Mouse (Mus musculus) megakaryocyte, embryonic 14.5 days (primary cell): ENCODE data around the gene Ppp6r3. TPM values are rescaled to one million over a fixed set of nuclear protein-coding genes. Genes with fewer than 3 reads are reported as not detected.
"Not testable (repeated sequence)": the region's sequence is repeated elsewhere in the genome, so short reads cannot be mapped to it uniquely, and the experiment has no call there.

Source experiments
- H3K27me3 ChIP-seq: replicated peaks from 2 replicates; pipeline ENCODE3; 2012; ENCODE audit warnings: inconsistent platforms
- H3K36me3 ChIP-seq: replicated peaks from 2 replicates; pipeline ENCODE3; 2012; ENCODE audit warnings: low read length, inconsistent platforms, mixed read lengths
- H3K4me1 ChIP-seq: 2 replicates; pipeline ENCODE4 v1.6.1; 2012; ENCODE audit warnings: inconsistent platforms
- H3K4me3 ChIP-seq: replicated peaks from 2 replicates; pipeline ENCODE3; 2012; ENCODE audit warnings: moderate library complexity, mild to moderate bottlenecking, inconsistent platforms
- H3K9me3 ChIP-seq: 2 replicates; pipeline ENCODE4 v1.6.1; 2012; ENCODE audit warnings: inconsistent platforms
- FLI1 ChIP-seq: IDR thresholded peaks from 2 replicates; pipeline ENCODE4 v1.6.1; 2012; ENCODE audit warnings: low read length, inconsistent platforms, mixed read lengths
- GATA1 ChIP-seq: IDR thresholded peaks from 3 replicates; pipeline ENCODE4 v1.6.1; 2012; ENCODE audit warnings: mixed read lengths, low read length, inconsistent platforms, borderline replicate concordance
- polyA plus RNA-seq: library from polyadenylated mRNA; stranded (reverse); fragments of >175 nt; gene quantifications from 2 replicates; pipeline ENCODE4 v1.2.3, GENCODE M21; 2012; ENCODE audit warnings: low replicate concordance; ENCODE audit not compliant: insufficient read depth

The Ppp6r3 gene
- polyA plus RNA-seq, 1 experiment: 45.1 TPM

DNA sequence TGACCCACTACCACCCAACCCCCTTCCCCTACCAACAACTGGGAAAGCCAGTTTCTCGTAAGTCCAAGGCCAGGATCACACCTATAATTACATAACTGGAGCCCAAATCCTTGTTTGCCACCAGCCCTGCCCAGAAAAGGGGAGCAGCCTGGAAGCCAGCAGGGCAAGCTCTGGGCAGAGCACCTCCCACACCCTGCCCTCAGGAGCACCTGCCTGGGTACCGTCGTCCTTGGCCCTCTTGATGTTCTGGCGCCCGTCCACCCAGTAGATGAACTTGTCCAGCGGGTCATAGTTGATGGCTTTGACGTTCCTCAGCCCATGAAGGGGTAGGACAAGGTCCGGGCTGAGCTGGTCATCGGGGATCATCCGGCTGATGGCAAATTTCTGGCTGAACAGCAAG lies 34.3 kb upstream of the Ppp6r3 start:
- peaks cover 17% of the 10 kb centered on the region for H3K27me3 ChIP-seq
- H3K36me3 ChIP-seq: peaks cover 41% of the 10 kb centered on the region
- TF ChIP-seq FLI1: no peak
- no peak for TF ChIP-seq GATA1
- H3K4me1 ChIP-seq: peaks cover 13% of the 10 kb centered on the region
- no peak overlapping the region for H3K4me3 ChIP-seq
- H3K9me3 ChIP-seq: no peaks in the 10 kb centered on the region

DNA sequence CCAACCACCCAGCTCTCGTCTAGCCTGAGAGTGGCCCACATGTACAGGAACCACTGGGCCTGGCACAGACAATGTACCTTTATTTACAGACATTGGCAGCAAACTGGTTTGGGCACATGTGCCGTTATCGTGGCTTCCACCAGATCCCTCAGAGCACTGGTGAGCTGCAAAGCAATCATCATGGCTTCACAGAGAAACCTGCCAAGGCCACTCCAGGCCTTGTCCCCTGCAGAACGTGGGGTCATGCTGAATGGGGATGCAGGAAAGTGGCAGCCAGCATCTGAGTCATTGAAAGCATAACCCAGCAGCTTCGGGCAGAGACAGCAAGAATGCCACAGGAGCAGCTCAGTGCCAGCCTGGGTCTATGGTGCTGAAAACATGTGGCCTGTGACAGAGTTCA lies 18.8 kb upstream of the Ppp6r3 start:
- no peak for TF ChIP-seq FLI1
- TF ChIP-seq GATA1: no peak
- Histone ChIP-seq H3K9me3 (peaks cover 5% of the 10 kb centered on the region; the same call in 1 of the 2 replicates), H3K4me1 (peaks cover 38% of the 10 kb centered on the region), H3K4me3 (peak overlapping the region; percentile 10), H3K36me3 (peaks cover 63% of the 10 kb centered on the region), H3K27me3 (peaks cover 8% of the 10 kb centered on the region)

DNA sequence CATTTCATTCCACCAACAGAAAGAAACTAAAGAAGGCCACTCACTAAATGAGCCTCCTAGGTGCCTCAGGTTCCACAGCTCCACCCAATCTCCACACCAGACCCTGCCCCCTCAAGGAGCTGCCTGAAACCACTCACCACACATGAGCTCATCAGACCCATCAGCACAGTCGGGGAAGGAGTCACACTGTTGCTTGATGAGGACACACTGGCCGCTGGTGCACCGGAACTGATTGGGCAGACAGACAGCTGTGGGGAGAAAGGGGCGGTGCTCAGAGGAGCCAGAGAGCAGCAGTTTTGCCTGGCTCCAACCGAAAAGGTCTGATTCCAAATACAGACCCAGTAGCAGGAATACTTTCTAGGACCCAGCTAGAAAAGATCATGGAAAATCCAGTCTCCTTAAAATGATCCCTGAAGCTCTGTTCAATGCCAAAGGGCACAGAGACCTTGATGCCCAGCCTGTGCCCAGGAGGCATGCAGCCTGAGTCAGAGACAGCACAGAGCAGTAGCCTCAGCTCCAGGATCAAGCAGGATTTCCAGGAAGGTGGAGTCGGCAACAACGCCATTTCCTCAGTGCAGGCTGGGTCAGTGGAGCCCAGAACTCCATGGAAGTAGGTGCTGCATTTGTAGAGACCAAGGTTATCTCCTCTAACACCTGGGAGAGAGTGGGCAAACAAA lies 18.0 kb upstream of the Ppp6r3 start:
- H3K4me3 ChIP-seq: peak overlapping the region; percentile 57
- peaks cover 8% of the 10 kb centered on the region for H3K27me3 ChIP-seq
- peaks cover 5% of the 10 kb centered on the region; the same call in 1 of the 2 replicates for H3K9me3 ChIP-seq
- TF ChIP-seq GATA1 (no peak), FLI1 (no peak)
- peaks cover 45% of the 10 kb centered on the region for H3K4me1 ChIP-seq
- H3K36me3 ChIP-seq: peaks cover 57% of the 10 kb centered on the region

DNA sequence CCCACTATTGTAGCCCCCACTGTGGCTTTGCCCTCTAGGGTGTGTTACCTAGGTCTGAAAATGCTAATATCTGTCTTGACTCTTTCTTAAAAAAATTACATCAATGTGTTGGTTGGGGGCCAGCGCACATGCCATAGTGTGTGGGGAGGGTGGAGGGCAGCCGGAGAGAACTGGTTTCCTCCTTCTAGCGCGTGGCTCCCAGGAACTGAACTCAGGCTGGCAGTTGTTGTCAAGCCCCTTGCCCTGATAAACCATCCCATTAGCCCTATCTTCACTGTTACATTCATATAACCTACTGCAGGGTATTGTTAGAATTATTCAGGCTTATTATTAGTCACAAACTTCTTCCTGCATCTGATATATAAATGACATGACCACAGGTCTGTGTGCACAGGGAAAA lies 14.4 kb upstream of the Ppp6r3 start:
- Histone ChIP-seq H3K27me3 (peaks cover 3% of the 10 kb centered on the region), H3K4me3 (peak overlapping the region; percentile 8), H3K9me3 (peaks cover 5% of the 10 kb centered on the region; the same call in 1 of the 2 replicates), H3K4me1 (peaks cover 57% of the 10 kb centered on the region), H3K36me3 (peaks cover 48% of the 10 kb centered on the region)
- TF ChIP-seq GATA1 (no peak), FLI1 (no peak)

DNA sequence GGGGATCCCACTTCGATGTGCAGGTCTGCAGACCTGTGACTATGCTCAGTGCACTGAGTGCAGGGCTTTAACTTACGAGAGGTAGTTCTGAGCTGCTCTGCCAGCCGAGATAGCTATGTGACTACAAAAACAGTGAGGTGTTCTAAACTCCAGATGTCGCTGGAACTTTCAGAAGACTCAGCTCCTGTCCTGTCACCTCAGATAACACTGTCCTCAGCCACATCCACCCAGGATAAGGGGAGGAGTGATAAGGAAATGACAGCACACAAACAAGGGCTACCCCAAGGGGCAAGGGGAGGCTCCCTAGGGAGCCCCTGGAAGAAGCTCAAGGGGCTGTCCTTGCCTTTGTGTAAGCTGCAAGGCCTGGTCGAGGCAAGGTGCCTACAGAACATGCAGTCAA lies 14.0 kb upstream of the Ppp6r3 start:
- Histone ChIP-seq H3K9me3 (peaks cover 2% of the 10 kb centered on the region; the same call in 1 of the 2 replicates), H3K27me3 (peaks cover 3% of the 10 kb centered on the region), H3K4me1 (peaks cover 57% of the 10 kb centered on the region), H3K36me3 (peaks cover 45% of the 10 kb centered on the region), H3K4me3 (no peak overlapping the region)
- TF ChIP-seq FLI1 (no peak), GATA1 (no peak)

DNA sequence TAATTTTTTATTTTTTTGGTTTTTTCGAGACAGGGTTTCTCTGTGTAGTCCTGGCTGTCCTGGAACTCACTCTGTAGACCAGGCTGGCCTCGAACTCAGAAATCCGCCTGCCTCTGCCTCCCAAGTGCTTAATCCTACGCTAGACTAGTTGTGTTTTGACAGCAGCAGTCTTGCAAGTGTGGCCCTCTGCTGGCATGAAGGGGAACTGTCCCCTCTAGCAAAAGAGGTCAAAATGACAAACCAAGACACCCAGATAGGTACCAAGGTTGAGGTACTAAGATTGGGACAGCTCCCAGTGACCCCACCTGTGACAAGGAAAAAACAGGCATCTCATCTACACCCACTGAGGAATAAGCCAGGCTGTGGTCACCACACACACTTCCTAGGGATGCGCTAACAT lies 12.2 kb upstream of the Ppp6r3 start:
- H3K27me3 ChIP-seq: not testable (repeated sequence)
- H3K36me3 ChIP-seq: peaks cover 36% of the 10 kb centered on the region
- H3K4me1 ChIP-seq: peaks cover 48% of the 10 kb centered on the region

DNA sequence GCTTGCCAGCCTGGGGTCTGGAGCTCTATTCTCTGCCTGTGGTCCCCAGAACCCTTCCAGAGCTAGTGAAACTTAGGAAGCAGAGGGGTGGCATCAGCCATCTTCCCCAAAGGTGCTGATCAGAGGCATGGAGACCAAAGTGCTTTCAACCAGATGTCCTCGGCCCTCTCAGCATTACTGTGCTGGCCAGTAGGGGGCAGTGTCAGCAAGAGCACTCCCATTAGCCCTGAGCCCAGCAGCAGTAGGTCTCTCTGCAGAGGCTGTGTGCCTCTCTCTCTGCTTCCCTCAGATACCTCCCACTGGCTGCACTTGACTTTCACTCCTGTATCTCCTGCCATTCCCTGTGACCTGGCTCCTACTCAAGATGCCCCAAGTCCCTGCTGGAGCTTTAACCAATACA lies 11.0 kb upstream of the Ppp6r3 start:
- peaks cover 27% of the 10 kb centered on the region for H3K36me3 ChIP-seq
- no peaks in the 10 kb centered on the region for H3K27me3 ChIP-seq
- no peak for TF ChIP-seq FLI1
- TF ChIP-seq GATA1: no peak
- peaks cover 36% of the 10 kb centered on the region for H3K4me1 ChIP-seq
- H3K4me3 ChIP-seq: no peak overlapping the region
- H3K9me3 ChIP-seq: no peaks in the 10 kb centered on the region

More for the DNA sequence above, 12.2 kb upstream of the Ppp6r3 start:
- H3K4me3 ChIP-seq, H3K9me3 ChIP-seq: not testable (repeated sequence)

DNA sequence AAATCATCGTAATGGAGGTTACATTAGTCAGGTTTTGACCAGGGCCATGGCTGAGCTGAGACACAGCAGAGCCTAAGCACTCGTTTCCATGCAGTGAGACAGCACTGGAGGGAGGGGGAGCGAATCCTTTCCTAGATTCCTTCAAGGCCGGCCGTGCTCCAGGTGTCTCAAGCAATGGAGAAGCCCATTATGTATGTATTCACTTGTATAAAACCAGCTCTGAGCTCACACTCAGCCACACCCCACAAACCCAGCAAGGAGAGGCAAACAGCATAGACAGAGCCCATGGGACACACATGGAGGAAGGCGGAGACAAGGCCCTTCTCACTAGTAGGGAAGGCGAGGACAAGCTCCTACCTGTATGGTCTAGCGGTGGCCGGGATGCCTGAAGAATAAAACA lies 10.5 kb upstream of the Ppp6r3 start:
- Histone ChIP-seq H3K9me3 (no peaks in the 10 kb centered on the region), H3K4me1 (peaks cover 35% of the 10 kb centered on the region), H3K36me3 (peaks cover 22% of the 10 kb centered on the region), H3K4me3 (no peak overlapping the region), H3K27me3 (no peaks in the 10 kb centered on the region)
- TF ChIP-seq GATA1 (no peak), FLI1 (no peak)

DNA sequence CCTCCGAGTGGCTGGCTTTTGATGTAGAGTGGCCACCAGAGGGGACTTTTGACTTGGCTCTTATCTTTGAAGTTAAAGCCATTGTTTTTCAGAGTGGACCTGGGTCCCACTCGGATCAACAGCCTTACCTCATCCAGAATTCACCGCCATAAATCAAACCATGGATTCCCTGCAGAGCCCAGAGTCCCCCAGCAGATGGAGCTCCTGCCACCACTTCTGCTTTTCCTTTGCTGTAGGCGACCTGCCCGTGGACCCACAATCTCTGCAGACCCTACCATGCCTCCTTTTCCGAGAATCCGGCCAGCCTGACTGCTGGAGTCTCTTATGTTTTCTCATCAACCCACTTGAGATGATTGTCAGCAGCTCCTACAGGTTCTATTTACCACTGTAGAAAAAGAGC lies 5.8 kb upstream of the Ppp6r3 start:
- no peaks in the 10 kb centered on the region for H3K9me3 ChIP-seq
- TF ChIP-seq FLI1 (no peak), GATA1 (no peak)
- peaks cover 34% of the 10 kb centered on the region for H3K4me1 ChIP-seq
- H3K36me3 ChIP-seq: peaks cover 13% of the 10 kb centered on the region
- H3K27me3 ChIP-seq: no peaks in the 10 kb centered on the region
- H3K4me3 ChIP-seq: no peak overlapping the region

DNA sequence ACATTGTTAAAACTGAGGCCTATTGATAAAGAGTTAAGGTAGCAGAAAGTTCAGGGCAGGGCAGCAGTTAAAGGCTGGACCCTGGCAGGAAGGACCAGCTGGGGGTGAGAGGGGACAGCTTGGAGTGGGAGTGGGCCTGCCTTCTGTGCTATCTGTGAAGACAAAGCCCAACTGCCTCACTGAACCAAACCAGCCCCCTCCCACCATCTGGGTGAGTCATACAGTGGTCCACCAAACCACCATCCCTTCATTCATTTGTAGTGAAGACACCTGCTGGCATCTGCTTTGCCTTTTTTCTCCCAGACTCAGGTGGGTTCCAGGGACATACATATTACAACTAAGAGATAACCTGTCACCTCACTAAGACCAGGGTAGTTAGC lies 2.4 kb upstream of the Ppp6r3 start:
- no peaks in the 10 kb centered on the region for H3K36me3 ChIP-seq
- no peaks in the 10 kb centered on the region for H3K9me3 ChIP-seq
- TF ChIP-seq FLI1: no peak
- no peak for TF ChIP-seq GATA1
- H3K27me3 ChIP-seq: no peaks in the 10 kb centered on the region
- H3K4me3 ChIP-seq: peak overlapping the region; percentile 33
- peaks cover 50% of the 10 kb centered on the region for H3K4me1 ChIP-seq
